Mouse (Mus musculus) cerebellum, adult 11-12 months (tissue): ENCODE data around the gene Dscaml1.

Experiments
- DNase-seq: peaks from one replicate; pipeline ENCODE4 v3.0.0; 2022

The Dscaml1 gene

DNA sequence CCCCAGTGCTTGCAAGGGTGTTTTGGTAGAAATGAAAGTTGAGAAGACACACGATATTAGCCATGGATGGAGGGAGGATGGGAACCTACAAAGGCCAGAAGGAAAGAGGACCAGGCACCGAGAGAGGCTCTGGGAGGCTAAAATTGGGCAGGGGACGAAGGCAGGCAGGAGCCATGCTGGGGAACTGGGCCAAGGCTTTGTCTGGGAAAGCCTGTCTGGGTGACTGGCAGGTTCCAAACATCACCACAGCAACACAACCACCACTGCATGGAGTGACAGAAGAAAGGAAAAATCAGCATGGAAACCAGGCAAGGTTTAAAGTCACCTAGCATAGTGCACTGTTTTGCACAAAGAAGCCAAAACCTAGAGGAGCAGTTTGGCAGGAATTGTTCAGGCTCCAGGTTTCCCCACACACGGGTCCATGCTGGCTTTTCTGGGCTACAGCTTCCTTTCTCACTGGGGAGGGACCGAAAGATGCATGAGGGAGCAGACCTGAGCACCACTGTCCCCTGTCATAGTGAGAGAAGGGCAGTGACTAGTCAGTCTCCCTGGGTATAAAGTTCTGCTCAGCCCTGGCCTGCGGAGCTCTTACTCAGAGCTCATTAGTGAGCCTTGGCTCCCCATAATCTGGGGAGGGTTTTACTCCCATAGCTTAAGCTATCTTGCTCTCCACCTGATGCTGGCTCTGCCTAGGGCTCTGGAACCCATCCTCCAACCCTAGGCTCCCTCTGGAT is 211.9 kb downstream of the Dscaml1 start:
- DNase-seq = no peak

DNA sequence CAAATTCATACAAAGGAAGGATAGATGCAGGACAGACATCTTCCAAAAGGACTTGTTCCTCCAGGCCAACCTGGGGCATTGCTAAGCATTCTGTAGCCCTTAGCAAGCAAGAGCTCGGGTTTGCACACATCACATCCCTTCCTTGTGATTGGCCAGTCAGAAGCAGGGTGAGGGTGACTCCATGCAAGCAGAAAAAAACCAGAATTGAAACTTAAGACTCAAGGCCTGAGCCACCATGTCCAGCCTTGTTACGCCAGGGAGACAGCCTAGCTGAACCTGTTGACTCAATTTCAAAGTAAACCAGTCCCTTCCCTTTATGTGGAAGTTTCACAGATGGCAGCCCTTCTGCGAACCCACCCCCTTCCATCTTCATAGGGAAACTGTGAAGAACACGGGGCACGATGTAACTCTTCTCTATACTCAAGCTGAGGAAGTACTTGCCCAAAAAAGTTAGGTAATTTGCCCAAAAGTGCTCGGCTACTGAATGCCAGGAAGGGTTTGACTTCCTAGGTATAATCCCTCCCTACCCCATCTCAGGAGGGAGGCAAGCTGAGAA is 218.5 kb downstream of the Dscaml1 start:
- no peak for DNase-seq

DNA sequence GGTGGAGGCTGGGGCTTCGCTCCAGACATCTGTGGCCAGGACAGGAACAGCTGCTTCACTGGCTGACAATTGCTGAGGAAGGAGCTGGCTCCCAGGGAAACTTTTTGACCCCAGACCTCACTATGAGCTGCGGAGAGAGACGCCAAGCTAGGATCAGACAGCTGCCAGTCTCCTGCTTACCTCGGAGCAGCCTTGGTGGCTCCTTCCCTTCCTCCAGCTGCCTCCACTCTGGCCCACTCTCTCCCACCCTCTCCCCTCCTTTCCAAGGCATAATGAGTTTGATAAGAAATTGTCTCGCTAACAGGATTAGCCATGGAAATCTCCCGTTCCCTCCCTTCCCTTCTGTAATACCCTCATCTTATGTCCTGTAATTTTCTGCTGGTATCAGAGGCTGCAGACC is 219.1 kb downstream of the Dscaml1 start:
- DNase-seq = no peak

DNA sequence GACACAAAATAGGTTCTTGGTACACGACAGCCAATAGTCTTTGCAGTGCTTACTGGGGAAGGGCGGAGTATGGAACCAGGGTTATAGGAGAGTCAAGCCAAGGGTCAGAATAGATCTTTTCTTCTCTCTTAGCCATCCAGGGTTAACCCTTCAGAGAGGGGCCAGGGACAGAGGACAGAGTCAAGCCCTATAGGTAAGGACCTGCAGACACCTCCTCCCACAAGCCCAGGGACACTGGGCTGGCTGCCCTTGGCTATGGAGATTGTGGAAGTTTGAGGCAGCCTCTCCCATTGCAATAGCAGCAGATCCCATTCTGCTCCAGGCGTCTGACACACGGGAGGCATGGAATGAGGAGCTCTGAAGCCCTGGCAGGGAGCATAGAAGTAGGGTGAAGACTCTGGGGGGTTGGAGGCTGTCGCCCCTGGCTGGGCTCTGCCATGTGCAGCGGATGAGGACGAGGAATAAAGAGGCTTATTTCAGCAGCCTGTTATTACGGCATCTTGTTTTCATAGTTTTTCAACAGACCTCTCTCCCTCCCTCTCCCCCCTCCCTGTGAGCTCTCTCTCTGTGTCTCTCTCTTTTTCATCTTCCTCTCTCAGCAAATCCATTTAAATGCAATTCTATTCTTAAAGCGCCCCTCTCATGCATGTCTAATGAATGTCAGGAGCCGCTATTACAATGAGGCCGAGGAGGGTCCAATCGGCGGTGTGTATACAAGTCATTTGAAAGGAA is 224.8 kb downstream of the Dscaml1 start:
- DNase-seq = no peak

DNA sequence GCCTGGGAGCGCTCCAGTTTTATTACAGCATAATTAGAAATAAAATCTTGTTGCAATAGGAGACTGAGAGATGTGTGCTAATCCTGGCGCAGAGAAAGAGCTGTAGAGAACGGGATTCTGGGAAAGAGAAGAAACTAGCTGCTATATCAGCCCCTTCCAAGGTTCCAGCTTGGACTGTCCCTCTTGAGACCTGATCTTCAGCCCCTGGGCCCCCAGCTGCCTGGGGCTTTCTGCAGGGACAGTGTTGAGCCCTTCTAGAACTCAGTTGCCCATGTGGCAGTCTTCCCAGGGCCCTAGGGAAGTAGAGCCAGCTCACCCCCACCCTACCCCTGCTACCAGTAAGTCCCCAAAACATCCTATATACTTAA is 225.4 kb downstream of the Dscaml1 start:
- DNase-seq = no peak

DNA sequence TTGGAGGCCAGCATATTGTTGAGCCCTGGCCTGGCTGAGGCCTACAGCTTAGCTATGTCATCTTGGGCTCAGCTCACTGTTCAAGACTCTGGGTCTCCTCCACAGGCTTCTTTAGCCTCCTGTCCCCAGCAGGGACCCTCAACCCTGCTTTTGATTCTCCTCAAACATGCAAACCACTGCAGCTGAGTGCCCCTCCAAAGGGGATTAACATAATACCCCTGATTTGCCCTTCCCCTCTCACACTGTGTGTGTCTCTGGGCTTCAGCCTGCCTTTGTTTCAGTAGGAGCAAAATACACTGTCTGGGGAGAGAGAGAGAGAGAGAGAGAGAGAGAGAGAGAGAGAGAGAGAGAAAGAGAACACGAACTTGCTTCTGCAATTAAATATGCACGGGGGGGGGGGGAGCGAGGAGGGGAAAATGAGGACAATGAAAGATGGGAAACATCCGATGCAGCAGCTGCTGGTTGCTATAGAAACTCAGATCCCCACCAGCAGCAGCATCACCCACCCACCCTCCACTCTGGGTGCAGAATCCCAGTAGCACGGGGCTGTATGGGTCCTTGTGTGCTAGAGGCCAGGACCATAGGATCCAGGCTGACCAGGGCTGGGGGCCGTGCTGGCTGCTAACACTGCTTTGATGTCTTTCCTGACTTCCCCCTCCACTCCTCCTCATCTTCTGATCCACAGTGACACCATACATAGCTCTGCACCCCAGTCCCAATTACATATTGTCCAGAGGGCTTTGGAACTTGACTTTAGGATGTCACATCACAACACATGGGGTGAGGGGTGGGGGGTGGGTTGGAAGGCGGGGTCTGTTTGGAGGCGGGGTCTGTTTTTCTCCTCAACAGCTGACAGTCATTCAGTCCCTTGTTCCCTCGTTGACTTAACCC is 231.0 kb downstream of the Dscaml1 start:
- DNase-seq = no peak

DNA sequence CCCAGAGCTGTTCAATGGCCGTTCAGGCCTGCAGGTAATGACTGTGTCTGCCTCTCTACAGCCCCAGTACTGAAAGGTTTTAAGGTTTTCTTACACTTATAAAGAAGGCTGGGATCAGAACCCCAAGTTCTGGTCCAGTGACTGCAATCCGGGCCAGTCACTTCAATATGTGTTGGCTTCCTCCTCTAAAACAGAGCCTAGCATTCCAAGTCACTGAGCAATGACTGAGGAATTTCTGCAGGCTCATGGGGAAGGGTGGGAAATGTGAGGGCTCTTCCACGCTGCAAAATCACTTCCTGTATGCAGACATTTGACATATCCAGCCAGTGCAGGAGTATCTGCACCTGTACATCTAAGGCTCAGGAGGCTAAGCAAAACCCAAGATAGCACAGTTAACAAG is 233.8 kb downstream of the Dscaml1 start:
- no peak for DNase-seq

DNA sequence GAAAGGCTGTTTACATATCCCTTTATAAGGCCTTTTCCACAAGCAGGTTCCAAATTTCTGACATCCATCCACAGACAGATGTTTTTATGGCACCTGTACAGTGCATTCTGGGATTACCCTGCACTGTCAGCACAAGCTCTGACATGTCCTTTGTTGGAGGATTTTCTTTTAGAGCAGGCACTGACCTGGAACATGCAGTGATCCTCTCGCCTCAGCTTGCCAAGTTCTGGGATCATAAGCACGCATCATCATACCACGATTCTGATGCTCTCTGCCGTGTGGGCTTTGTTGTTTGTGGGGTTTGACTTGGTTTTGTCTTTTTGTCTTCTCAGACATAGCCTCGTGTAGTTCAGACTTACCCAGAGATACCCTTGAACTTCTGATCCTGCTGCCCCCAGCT is 236.0 kb downstream of the Dscaml1 start:
- no peak for DNase-seq

DNA sequence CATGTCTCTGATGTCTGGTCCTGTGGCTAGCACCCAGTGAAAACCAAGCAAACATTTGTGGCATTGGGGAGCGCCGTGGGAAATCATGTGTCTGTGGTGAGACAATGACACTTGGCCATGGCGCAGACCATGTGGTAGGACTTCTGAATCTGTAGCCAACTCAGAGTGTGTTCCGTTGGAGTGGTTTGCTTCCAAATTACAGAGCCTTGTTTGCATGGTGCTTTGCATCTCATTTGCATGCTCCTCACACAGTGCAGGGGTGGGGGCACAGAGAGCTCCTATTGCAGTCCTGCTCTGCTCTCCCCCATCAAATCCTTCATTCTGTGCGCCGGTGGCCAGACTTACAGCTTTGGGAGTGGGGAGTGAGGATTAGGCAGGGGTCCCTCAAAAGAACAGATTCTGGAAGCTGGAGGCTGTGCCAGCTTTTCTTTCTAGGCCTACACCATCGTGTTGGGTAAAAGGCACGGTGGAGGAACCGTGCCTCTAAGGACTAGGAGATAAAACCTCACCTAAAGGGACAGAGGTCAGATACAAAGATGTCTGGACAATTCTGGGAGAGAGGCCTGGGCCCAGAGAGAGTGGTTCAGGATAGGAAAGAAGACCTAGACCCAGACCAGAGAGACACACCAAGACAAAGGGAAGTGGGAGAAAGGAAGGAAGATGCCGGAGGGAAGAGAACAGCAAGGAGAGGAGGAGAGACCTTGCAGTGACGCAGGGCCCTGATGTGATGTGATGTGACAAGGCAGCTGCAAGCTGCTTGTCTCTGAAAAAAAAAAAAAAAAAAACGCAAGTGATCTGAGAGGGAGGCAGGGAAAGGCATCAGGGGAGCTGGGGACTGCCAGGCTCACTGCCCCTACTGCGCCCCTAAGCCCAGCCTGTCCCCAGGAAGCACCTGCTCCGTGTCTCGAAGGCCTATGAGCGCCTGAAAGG is 237.2 kb downstream of the Dscaml1 start:
- peak; percentile 23 for DNase-seq

DNA sequence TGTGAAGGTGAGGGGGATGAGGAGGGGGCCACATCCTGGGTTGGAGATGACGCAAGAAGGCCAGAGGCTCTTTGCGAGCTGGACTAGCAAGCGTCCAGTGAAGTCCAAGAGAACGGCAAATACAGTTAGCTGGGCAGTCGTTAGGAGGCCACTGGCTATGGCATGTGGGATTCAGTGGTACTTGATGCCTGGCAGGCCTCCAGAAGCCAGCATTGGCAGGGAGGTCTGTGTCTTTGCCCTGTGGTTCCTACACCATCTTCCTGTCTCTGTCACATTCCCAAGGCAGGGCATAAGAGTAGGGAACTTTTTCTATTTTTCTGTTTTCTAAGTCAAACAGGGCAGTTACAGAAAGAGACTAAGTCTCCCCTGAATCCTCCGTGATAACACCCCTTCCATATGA is 237.9 kb downstream of the Dscaml1 start:
- DNase-seq = no peak

DNA sequence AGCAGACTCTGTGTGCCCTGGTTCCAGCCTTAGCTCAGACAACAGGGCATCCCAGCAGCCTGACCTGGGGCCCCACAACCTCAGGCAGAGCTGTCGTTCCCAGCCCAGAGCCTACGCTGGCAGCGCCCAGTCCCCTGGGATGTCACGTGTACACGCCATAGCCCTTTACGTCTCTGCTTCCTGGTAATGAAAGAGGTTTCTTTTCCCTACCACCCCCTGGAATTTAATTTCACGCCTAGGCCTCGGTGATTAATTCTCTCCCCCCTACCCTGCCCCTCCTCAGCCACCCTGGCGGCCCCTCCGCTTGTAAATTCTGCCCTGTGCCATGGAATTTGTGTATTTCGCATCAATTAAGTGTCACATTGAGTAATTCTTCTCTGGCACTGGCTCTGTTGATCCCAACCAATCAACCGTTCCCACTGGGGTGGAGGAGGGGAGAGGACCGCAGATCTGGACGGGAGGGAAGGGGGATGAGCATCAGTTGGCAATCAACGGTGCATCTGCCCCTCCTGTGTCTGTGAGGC is 238.5 kb downstream of the Dscaml1 start:
- no peak for DNase-seq

DNA sequence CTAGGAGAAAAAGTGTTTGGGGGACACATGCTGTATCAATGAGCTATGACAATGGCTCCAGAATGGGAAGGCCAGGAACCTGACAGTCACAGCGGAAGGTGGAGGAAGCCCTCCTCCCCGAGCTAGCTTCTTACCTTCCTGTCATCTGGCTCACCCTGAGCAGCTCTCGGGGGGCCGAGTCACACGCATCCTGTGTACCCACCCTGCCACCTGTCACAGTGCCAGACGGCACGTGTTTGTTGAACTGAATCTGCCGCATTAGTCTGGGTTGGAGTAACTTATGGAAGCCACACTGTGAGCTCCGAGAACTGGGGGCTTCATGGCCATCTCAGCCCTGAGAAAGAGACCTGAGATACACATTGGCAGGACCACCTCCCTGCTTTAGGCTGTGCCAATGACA is 249.5 kb downstream of the Dscaml1 start:
- DNase-seq = no peak

DNA sequence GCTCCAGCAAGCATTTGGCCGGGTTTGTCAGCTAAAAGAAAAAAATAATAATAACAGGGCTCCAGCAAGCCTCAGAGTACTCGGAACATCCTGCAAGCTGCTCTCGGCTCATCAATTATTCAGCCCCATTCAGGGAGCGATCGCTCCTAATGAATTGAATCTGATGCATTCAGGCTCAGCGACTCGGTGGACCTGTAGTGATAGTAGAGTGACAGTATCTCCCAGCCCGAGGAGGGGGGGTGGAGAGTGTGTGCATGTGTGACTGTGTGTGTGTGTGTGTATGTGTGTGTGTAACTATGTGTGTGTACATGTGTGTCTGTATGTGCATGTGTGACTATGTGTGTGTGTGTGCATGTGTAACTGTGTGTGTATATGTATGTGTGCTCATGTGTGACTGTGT is 250.2 kb downstream of the Dscaml1 start:
- DNase-seq = no peak

DNA sequence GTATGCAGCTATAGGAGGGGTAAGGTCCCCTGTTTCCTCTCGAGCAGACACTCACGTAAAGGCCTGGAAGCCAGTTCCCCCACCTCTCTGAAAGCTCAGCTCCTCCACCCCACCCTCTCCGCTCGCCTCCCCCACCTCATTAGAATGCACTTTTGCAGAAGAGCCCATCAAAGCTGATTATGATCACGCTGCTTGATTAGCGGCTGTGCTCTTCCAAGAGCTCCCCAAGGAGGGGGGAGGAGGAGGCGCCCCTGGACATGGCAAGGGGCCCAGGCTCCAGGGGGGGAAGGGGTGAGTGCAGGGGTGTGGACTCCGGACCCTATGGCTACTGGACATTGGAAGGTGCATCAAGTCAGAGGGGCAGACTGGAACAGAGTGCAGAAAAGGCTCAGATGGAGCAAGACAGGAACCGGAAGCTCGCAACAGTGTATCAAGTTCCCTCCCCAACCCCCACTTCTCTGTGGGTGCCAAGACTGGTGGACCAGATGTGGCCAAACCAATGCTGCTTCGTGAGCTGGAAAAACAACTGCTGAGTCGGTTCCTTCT is 250.9 kb downstream of the Dscaml1 start:
- no peak for DNase-seq

DNA sequence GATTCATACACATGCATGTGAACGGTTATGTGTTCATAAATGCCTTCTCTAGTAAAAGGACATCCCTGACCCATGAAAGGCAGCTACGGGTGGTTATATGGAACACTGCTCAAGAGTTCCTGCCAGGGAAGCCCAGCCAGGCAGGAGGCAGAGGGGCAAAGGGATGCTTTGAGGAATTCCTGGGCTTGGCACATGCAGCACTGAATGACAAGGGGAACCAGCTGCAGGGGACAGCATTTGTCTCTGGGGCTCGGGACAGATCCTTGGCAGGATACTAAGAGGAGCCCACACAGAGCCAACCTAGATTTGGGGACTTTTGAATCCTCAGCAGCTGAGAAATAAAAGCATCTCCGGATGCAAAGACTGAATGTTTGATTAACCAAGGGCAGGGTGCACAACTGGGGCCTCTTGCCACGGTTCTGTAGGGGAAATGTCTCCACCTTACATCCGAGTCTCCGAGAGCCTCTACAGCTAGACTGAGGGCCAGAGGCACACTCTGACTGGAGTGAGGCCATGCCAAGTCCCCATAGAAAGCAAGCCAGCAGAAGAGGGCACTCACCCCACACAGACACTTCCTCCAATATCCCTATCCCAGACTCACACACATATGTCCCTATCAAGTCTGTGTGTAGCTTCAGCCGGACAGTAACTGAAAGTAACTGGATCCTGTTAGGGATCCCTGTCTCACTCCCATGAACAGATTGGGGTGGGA is 251.7 kb downstream of the Dscaml1 start:
- DNase-seq = no peak

DNA sequence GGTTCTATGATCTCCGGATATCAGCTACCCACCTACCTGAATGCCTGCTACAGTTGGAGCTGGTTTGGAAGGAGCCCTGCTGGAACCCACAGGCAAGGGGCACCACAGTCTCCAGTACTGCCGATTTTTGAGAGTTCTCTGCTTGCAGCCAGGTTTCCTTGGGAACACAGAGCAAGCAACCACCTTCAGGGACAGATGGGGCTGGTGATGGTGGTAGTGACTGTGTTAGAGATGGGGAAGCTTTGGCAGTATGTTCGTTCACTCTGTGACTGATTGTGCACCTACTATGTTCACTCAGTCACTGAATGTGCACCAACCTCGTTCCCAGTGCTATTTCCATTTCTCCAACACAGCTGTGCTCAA is 252.2 kb downstream of the Dscaml1 start:
- no peak for DNase-seq

DNA sequence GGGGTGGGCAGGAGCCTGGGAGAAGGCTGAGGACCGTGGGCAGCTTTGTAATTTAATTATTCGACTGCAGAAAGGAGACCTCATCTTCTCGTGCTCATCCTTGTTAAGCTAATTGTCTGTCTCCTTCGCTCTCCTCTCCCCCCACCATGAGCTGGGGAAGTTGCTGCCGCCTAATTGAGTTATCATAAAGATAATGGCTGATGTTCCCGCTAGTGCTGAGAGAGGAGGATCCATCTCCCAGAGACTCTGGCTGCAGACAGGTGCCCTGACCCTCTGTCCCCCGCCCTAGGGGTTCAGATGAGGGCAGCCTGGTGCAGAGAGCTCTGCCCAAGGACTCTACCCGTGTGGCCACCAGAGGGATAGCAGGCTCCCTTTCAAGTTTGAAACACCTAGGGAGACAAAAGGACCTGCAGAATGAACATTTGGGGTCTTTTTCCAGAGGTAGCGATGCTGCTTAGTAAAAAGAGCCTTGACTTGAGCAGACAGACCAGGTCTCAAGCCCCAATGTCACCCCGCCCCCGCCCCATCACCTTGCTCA is 256.1 kb downstream of the Dscaml1 start:
- DNase-seq = no peak

DNA sequence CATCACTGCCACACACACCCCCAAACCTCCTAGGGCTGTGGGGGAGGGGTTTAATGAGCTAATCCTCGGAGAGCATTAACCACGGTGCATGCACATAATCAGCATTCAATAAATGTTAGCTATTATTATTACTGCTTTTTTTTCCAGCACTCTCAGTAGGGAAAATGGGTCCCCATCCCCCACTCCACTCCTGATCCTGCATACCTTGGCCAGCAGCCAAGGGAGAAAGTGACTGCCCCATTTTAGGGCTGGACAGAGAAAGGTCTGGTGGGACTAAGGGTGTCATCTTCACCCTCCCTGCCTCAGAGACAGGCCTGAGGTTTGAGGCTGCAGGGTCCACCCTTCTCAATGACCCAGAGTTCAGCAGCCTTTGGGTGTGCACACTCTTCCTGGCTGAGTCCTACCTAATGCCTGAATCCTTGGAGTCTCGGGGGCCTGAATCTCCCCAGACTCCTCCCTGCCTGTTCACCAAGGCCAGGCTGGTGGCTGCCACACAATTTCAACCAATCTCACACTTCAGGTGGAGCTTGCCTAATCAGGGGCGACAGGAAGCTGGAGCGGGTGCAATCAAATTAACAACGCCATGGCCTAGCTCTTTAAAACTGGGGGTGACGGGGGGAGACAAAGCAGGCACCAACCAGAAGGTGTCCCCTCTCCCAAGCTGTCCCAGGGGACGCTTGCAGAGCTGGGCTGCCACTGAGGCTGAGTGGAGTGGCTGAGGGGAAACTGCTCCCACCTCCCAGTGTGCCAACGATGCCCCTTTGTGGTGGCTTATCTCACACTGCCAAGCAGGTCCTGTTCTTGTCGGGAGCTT is 267.2 kb downstream of the Dscaml1 start:
- DNase-seq = peak; percentile 26

DNA sequence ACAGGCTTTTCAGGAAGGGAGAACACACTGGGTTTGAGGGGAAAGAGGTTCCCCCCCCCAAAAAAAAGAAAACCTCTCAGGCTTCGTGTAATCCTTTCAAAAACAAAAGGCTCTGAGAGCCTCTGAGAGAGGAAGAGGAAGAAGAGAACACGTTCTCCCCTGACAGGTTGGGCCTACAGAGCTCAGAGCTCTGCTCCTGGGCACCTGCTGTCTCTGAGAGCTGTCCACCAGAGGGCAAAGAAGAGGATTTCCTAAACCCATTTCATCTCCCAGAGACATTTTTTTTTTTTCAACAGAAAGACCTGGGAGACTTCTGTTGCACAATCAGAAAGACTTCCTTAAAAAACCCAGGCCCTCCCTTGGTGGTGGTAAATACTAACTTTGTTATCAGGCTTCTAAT is 267.8 kb downstream of the Dscaml1 start:
- no peak for DNase-seq

DNA sequence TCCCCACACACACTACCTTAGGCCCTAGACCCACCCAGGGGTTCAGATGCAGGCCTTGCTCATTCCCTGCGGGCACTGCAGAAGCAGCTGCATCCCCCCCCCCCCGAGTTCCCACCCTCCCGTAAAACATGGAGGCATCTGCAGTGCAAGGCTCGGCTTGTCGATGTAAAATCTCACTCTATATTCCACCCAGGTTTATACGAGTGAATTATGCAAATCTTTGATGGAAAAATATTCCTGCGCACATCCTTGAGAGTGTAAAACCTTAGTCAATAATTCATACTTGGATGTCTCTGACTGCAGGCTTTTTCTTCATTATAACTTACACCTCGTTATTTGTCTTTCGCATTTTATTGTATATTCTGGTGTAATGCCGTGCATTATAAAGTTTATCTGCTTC is 272.7 kb downstream of the Dscaml1 start:
- no peak for DNase-seq
